Mouse (Mus musculus) midbrain, embryonic 16.5 days (tissue): ENCODE data around the gene 4930505A04Rik. TPM values are rescaled to one million over a fixed set of nuclear protein-coding genes. Genes with fewer than 3 reads are reported as not detected.

ENCODE experiments used
- ATAC-seq: fragments of 200-750 bp; cut with Nextera tagmentation; 2 replicates; pipeline ENCODE4 v1.8.0; 2017; ENCODE audit warnings: moderate TSS enrichment
- H3K27ac ChIP-seq: fragments of 300-500 bp; sonication (generic); 2 replicates; pipeline ENCODE4 v1.5.1; 2014; ENCODE audit warnings: mild to moderate bottlenecking, low read length, mixed read lengths
- H3K27me3 ChIP-seq: fragments of 300-500 bp; sonication (generic); 2 replicates; pipeline ENCODE4 v1.6.1; 2014; ENCODE audit warnings: low read depth, low read length, mixed read lengths; ENCODE audit not compliant: control insufficient read depth, insufficient read depth
- H3K36me3 ChIP-seq: fragments of 300-500 bp; sonication (generic); 2 replicates; pipeline ENCODE4 v1.6.1; 2014; ENCODE audit warnings: mild to moderate bottlenecking, low read length, moderate library complexity, mixed read lengths; ENCODE audit not compliant: control insufficient read depth, insufficient read depth
- H3K4me1 ChIP-seq: fragments of 300-500 bp; sonication (generic); 2 replicates; pipeline ENCODE4 v1.6.1; 2014; ENCODE audit warnings: mild to moderate bottlenecking, low read length, mixed read lengths; ENCODE audit not compliant: control insufficient read depth, insufficient read depth
- H3K4me2 ChIP-seq: fragments of 300-500 bp; sonication (generic); 2 replicates; pipeline ENCODE4 v1.6.1; 2014; ENCODE audit warnings: mild to moderate bottlenecking, low read length, mixed read lengths
- H3K4me3 ChIP-seq: fragments of 300-500 bp; sonication (generic); 2 replicates; pipeline ENCODE4 v1.5.1; 2014; ENCODE audit warnings: low read depth, mild to moderate bottlenecking, low read length, moderate library complexity, mixed read lengths
- H3K9ac ChIP-seq: fragments of 300-500 bp; sonication (generic); 2 replicates; pipeline ENCODE4 v1.6.1; 2014; ENCODE audit warnings: low read depth, low read length, mixed read lengths
- H3K9me3 ChIP-seq: fragments of 300-500 bp; sonication (generic); replicated peaks from 2 replicates; pipeline ENCODE4 v1.6.1; 2014; ENCODE audit warnings: mild to moderate bottlenecking, low read length, mixed read lengths; ENCODE audit not compliant: control insufficient read depth, poor library complexity, severe bottlenecking
- WGBS: fragments of 180-500 bp; shearing (Covaris S2); extraction: QIAGEN DNeasy Blood & Tissue Kit; methylation state at CpG from one replicate; pipeline ENCODE4 v1.1.7; 2014; 5-methylcytosine and 5-hydroxymethylcytosine counted together
- polyA plus RNA-seq: library from polyadenylated mRNA; unstranded; fragments of >200 nt; fragmentation: Nextera tagmentation; extraction: Ambion mirVana; gene quantifications from 2 replicates; pipeline ENCODE4 v1.2.1, GENCODE M21; 2015

The 4930505A04Rik gene
- polyA plus RNA-seq = 0.32 TPM in 1 of 2 replicates, not detected in the other

GRCm38 (mm10) chr11:30471751-30472593 lies at the start of gene 4930505A04Rik:
4930505A04Rik (minus strand) TSS chr11:30471827.
- Histone ChIP-seq H3K4me2 (peak within 1 kb of the TSS; percentile 80), H3K9me3 (no peaks in the 10 kb centered on the region), H3K27ac (peak within 1 kb of the TSS; percentile 86), H3K27me3 (no peaks in the 10 kb centered on the region), H3K36me3 (no peaks in the 10 kb centered on the region), H3K4me1 (peaks cover 15% of the 10 kb centered on the region), H3K4me3 (peak within 1 kb of the TSS; percentile 57), H3K9ac (peak within 1 kb of the TSS; percentile 65)
- peak; percentile 99 for ATAC-seq
- WGBS = 6% methylated on average over 17 of the region's 17 CpGs

DNA sequence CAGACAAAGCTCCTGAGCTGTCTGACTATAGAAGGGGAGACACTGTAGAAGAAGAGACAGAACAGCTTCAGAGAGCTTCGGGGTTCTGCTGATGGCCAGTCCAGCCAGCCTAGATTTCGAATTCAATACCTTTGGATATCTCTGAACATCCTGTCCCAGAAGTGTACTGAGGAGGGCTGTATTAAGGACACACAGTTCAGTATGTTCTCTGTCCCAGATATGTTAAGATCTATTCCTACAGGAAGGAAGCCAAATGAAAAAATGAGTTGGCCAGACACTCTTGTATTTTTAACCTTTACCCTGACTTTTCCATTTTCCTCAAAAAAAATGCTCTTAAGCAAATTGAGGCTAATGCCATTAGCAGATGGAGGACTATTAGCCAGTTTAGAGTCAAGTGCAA lies 45.5 kb upstream of the 4930505A04Rik start:
- WGBS = 76% methylated on average over 2 of the region's 2 CpGs
- no peak for ATAC-seq
- Histone ChIP-seq H3K36me3 (no peaks in the 10 kb centered on the region), H3K9ac (no peak overlapping the region), H3K27ac (no peak overlapping the region), H3K9me3 (no peaks in the 10 kb centered on the region), H3K4me2 (no peak overlapping the region), H3K4me3 (no peak overlapping the region), H3K27me3 (no peaks in the 10 kb centered on the region), H3K4me1 (no peaks in the 10 kb centered on the region)

GRCm38 (mm10) chr11:30508178-30508577 lies 36.6 kb upstream of the 4930505A04Rik start:
- no peaks in the 10 kb centered on the region for H3K27me3 ChIP-seq
- H3K4me3 ChIP-seq = no peak overlapping the region
- H3K4me2 ChIP-seq = no peak overlapping the region
- ATAC-seq = no peak
- no peaks in the 10 kb centered on the region for H3K36me3 ChIP-seq
- no peak overlapping the region for H3K9ac ChIP-seq
- WGBS = 86% methylated on average over 4 of the region's 4 CpGs
- H3K27ac ChIP-seq = no peak overlapping the region
- no peaks in the 10 kb centered on the region for H3K9me3 ChIP-seq
- no peaks in the 10 kb centered on the region for H3K4me1 ChIP-seq

DNA sequence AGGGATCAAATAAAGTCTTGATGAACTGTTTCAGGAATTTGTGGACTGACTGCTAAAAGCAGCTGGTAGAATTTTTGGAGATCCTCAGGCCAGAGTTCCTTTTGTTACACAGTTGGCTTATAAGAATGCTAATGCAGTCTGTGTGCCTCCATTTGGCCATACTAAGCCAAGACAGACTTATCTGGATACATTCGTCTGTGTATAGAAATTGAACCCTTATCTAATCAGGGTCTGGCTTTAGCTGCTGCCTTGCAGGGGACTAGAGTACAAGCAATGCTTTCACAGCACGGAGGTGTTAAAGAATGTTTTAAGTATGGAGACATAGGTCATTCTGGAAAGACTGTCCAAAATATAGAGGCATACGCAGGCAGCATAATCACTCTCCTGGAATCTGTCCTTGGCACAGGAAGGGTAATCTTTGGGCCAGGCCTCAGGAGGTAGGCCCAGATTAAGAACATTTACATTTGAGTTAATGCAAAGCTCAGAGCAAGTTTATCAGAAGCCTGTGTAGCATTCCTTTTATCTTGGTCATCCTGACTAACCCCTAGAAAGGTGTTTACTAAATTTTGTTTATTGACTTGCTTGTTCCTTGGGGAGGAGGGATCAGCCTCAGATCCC lies 27.2 kb upstream of the 4930505A04Rik start:
- Histone ChIP-seq H3K4me1 (no peaks in the 10 kb centered on the region), H3K27me3 (no peaks in the 10 kb centered on the region), H3K4me3 (no peak overlapping the region), H3K36me3 (no peaks in the 10 kb centered on the region), H3K9me3 (no peaks in the 10 kb centered on the region), H3K27ac (no peak overlapping the region), H3K9ac (no peak overlapping the region), H3K4me2 (no peak overlapping the region)
- 71% methylated on average over 3 of the region's 3 CpGs for WGBS
- ATAC-seq = no peak

DNA sequence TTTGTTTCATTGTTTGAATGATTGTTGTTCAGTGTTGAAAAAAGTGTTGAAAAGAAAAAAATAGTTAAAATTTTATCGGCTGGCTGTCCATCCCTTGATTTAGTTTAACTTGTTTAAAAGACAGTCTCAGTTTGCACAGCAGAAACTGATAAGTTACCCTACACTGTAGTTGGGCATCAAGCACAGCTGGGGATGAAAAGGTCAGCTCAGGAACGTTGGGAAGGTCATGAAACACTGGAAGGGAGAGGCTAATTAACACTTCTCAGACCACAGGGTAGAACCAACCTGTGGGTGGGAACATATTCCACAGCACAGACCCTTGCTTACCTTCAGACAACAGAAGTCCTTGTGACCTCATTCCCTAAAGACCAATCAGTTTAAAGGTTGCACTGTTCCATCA lies 25.5 kb upstream of the 4930505A04Rik start:
- Histone ChIP-seq H3K9me3 (no peaks in the 10 kb centered on the region), H3K4me3 (no peak overlapping the region), H3K36me3 (no peaks in the 10 kb centered on the region), H3K4me2 (no peak overlapping the region), H3K4me1 (no peaks in the 10 kb centered on the region), H3K27ac (no peak overlapping the region), H3K27me3 (no peaks in the 10 kb centered on the region), H3K9ac (no peak overlapping the region)
- WGBS = 58% methylated on average over 2 of the region's 2 CpGs
- no peak for ATAC-seq

DNA sequence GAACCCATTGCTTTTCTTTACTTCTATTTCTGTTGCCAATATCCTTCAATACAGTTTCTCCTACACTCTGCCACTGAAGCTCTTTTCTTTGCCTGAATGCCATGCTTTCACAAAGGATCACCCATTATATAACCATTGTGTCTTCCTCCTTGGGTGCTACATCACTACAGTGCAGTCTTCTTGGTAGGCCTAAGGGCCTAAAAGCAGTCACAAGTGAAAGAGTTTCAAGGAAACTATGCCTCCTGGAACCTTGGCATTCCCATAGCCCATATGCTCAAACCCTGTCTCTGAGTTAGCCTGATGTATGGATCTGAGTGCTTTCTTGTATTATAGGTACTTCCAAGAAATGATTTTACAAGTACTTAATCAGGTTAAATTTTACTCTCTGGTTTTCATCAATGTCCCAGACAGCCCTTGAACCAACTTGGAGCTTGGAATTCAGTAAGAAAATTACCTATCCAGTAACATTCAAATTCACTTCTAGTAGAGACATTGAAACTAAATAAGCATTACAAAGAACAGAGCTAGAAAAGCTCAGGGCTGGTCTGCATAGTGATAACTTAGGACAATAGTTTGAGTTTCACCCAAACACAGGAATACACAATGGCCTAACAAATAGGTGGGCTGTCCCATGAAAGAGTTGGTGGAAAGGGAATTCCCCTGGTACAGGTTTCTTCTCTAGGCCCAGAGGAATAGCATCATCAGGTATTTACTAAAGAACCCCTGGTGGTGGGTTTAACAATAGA lies 20.1 kb upstream of the 4930505A04Rik start:
- H3K9ac ChIP-seq = no peak overlapping the region
- no peak overlapping the region for H3K4me3 ChIP-seq
- H3K27ac ChIP-seq = no peak overlapping the region
- no peak overlapping the region for H3K4me2 ChIP-seq
- no peaks in the 10 kb centered on the region for H3K9me3 ChIP-seq
- ATAC-seq = no peak
- no peaks in the 10 kb centered on the region for H3K36me3 ChIP-seq
- no peaks in the 10 kb centered on the region for H3K27me3 ChIP-seq
- H3K4me1 ChIP-seq = no peaks in the 10 kb centered on the region

DNA sequence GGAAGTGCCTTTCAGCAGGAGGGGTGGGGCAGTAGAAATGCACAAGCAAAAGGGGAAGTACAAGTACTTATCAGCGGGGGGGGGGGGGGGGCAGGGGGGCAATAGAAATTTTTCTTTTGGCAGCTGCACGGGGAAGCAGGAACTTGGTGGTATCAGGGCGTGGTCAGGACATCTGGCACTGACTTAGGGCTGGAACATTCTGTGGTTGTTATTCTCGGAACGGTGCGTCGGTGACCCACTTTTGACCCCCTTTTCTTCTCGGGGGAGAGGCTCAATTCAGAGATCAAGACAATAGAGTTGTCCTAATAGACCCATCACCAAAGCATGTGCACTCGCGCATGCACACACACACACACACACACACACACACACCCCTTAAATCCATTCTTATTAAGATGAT lies 16.6 kb upstream of the 4930505A04Rik start:
- Histone ChIP-seq H3K4me3 (no peak overlapping the region), H3K9me3 (no peaks in the 10 kb centered on the region), H3K27me3 (no peaks in the 10 kb centered on the region), H3K4me1 (no peaks in the 10 kb centered on the region), H3K36me3 (no peaks in the 10 kb centered on the region), H3K4me2 (no peak overlapping the region), H3K27ac (no peak overlapping the region), H3K9ac (no peak overlapping the region)
- WGBS = 74% methylated on average over 10 of the region's 10 CpGs
- ATAC-seq = no peak

GRCm38 (mm10) chr11:30483286-30483685 lies 11.7 kb upstream of the 4930505A04Rik start:
- Histone ChIP-seq H3K27ac (no peak overlapping the region), H3K4me3 (no peak overlapping the region), H3K4me2 (no peak overlapping the region), H3K36me3 (no peaks in the 10 kb centered on the region), H3K9me3 (no peaks in the 10 kb centered on the region), H3K9ac (no peak overlapping the region), H3K27me3 (no peaks in the 10 kb centered on the region), H3K4me1 (no peaks in the 10 kb centered on the region)
- 89% methylated on average over 4 of the region's 4 CpGs for WGBS
- ATAC-seq = no peak

GRCm38 (mm10) chr11:30471187-30471586 lies 440 bp downstream of the 4930505A04Rik start:
- H3K9me3 ChIP-seq = no peaks in the 10 kb centered on the region
- peak overlapping the region; percentile 57 for H3K4me3 ChIP-seq
- peak overlapping the region; percentile 86 for H3K27ac ChIP-seq
- ATAC-seq = peak; percentile 47
- no peaks in the 10 kb centered on the region for H3K36me3 ChIP-seq
- 58% methylated on average over 8 of the region's 8 CpGs for WGBS
- H3K9ac ChIP-seq = peak overlapping the region; percentile 65; the same call in 1 of the 2 replicates
- H3K4me1 ChIP-seq = peaks cover 15% of the 10 kb centered on the region
- H3K27me3 ChIP-seq = no peaks in the 10 kb centered on the region
- peak overlapping the region; percentile 80 for H3K4me2 ChIP-seq
